Mouse (Mus musculus) cortical plate, adult 2 months (tissue): ENCODE data around the gene Ldlrad3.

ENCODE experiments used
- CTCF ChIP-seq: fragments of 200-500 bp; IDR thresholded peaks from 2 replicates; pipeline ENCODE4 v1.5.1; 2011; ENCODE audit warnings: mild to moderate bottlenecking, control low read depth, low read length; ENCODE audit not compliant: insufficient read depth; ENCODE audit errors: extremely low read depth
- POLR2A ChIP-seq: fragments of 200-500 bp; IDR thresholded peaks from 2 replicates; pipeline ENCODE4 v1.6.1; 2011; ENCODE audit warnings: mild to moderate bottlenecking, low read length, control low read depth; ENCODE audit not compliant: insufficient read depth; ENCODE audit errors: extremely low read depth

- TF ChIP-seq CTCF: no peak
- no peak for TF ChIP-seq POLR2A
Measured at GRCm38 (mm10) chr2:102195494-102195893, 9.3 kb upstream of the Ldlrad3 start.
